Mouse (Mus musculus) embryonic fibroblast, embryonic 13.5 days (primary cell): ENCODE measurements at regions not wholly inside any gene's neighbourhood (a gene's known extent, or its start where the extent isn't known, plus 50 kb on each side); places are given as distances from the start of the nearest gene placed in this dataset.

Experiments
- H3K27ac ChIP-seq: 2 replicates; pipeline ENCODE4 v1.5.1; 2012; ENCODE audit warnings: low read length, control low read depth, inconsistent platforms; ENCODE audit not compliant: insufficient read depth
- H3K4me1 ChIP-seq: 2 replicates; pipeline ENCODE4 v1.6.1; 2011; ENCODE audit warnings: low read length; ENCODE audit not compliant: control insufficient read depth, insufficient read depth
- H3K4me3 ChIP-seq: 2 replicates; pipeline ENCODE4 v1.5.1; 2011; ENCODE audit warnings: mild to moderate bottlenecking, control low read depth, low read length; ENCODE audit not compliant: insufficient read depth
- CTCF ChIP-seq: IDR thresholded peaks from 2 replicates; pipeline ENCODE4 v1.5.1; 2011; ENCODE audit warnings: mild to moderate bottlenecking, control low read depth, low read length, moderate library complexity, borderline replicate concordance; ENCODE audit not compliant: insufficient read depth
- POLR2A ChIP-seq: IDR thresholded peaks from 2 replicates; pipeline ENCODE4 v1.6.1; 2011; ENCODE audit warnings: low read depth, mild to moderate bottlenecking, control low read depth, low read length, moderate library complexity

GRCm38 (mm10) chr11:56716953-56717352 lies 294.2 kb upstream of the Gria1 start:
- Histone ChIP-seq H3K4me1 (no peaks in the 10 kb centered on the region), H3K27ac (no peak overlapping the region), H3K4me3 (no peak overlapping the region)
- TF ChIP-seq CTCF (no peak), POLR2A (no peak)

DNA sequence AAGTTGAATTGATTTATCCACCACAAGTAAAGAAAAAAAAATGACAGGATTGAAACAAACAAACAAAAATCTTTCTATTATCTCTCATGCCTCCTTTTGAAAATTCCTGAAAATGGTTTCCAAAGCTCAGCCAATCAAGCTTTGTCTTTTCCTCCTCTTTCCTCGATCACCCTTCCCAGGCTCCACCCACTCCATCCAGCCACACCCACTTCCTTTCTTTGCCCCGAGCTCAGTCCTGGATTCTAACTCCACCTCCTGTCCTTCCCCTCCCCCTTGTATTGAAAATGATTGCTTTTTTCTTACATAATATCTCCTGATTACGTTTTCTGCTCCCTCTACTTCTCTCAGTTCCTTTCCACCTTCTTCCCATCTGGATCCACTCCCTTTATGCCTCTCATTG lies 286.0 kb upstream of the Gria1 start:
- TF ChIP-seq POLR2A, result no peak
- TF ChIP-seq CTCF, result no peak
- peaks cover 3% of the 10 kb centered on the region; the same call in 1 of the 2 replicates for H3K4me1 ChIP-seq
- H3K27ac ChIP-seq, result no peak overlapping the region
- no peak overlapping the region for H3K4me3 ChIP-seq

DNA sequence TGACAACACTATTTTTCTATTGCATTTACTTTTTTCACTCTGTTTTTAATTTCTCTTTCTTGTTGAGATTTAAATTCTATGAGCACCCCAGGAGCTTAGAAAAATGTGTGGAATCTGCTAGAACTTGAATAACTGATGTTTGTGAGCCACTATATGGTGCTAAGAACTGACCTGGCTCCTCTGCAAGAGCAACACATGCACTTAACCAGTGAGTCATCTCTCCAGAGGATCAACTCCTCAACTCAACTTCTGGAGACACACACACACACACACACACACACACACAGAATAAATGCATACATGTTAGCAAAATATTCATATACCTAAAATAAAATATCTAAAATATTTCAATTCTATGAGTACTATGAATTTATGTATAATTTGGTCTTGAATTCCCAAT lies 285.0 kb upstream of the Gria1 start:
- Histone ChIP-seq H3K4me3 (no peak overlapping the region), H3K27ac (no peak overlapping the region), H3K4me1 (peaks cover 3% of the 10 kb centered on the region; the same call in 1 of the 2 replicates)
- TF ChIP-seq CTCF, result no peak
- TF ChIP-seq POLR2A, result no peak

- Histone ChIP-seq H3K27ac (no peak overlapping the region), H3K4me3 (no peak overlapping the region), H3K4me1 (peaks cover 3% of the 10 kb centered on the region; the same call in 1 of the 2 replicates)
- TF ChIP-seq POLR2A, result no peak
- no peak for TF ChIP-seq CTCF
Observed at GRCm38 (mm10) chr11:56727556-56727955, 283.6 kb upstream of the Gria1 start.

GRCm38 (mm10) chr11:56728204-56729002 lies 282.8 kb upstream of the Gria1 start:
- no peak for TF ChIP-seq CTCF
- TF ChIP-seq POLR2A, result no peak
- peaks cover 3% of the 10 kb centered on the region; the same call in 1 of the 2 replicates for H3K4me1 ChIP-seq
- no peak overlapping the region for H3K27ac ChIP-seq
- no peak overlapping the region for H3K4me3 ChIP-seq

- TF ChIP-seq POLR2A (no peak), CTCF (no peak)
- H3K27ac ChIP-seq, result no peak overlapping the region
- no peak overlapping the region for H3K4me3 ChIP-seq
- H3K4me1 ChIP-seq, result no peaks in the 10 kb centered on the region
Observed at GRCm38 (mm10) chr11:56741857-56742256, 269.3 kb upstream of the Gria1 start.

- Histone ChIP-seq H3K4me1 (no peaks in the 10 kb centered on the region), H3K4me3 (no peak overlapping the region), H3K27ac (no peak overlapping the region)
- no peak for TF ChIP-seq POLR2A
- no peak for TF ChIP-seq CTCF
Observed at GRCm38 (mm10) chr11:56750032-56750431, 261.2 kb upstream of the Gria1 start.

DNA sequence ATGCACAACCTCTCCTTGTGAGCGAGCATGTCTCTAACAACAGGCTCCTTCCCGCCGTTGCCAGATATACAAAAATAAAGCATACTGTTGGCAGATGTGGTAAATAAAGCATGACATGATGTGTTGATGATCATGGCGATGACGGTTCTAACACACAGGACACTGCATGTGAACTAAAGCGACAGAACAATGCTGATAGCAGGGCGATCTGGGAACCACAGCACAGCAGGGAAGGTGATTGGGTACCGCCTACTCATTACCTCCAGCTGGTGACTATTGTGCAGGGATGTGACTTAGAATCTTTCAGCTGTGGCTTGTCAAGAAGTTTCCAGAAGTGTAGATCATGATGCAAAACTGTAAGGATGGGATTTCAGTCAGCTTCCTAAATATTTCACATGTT lies 260.5 kb upstream of the Gria1 start:
- Histone ChIP-seq H3K4me1 (no peaks in the 10 kb centered on the region), H3K27ac (no peak overlapping the region), H3K4me3 (no peak overlapping the region)
- TF ChIP-seq CTCF, result no peak
- TF ChIP-seq POLR2A, result no peak

GRCm38 (mm10) chr11:56751918-56752317 lies 259.3 kb upstream of the Gria1 start:
- TF ChIP-seq POLR2A (no peak), CTCF (no peak)
- Histone ChIP-seq H3K27ac (no peak overlapping the region), H3K4me3 (no peak overlapping the region), H3K4me1 (no peaks in the 10 kb centered on the region)

- no peaks in the 10 kb centered on the region for H3K4me1 ChIP-seq
- no peak overlapping the region for H3K4me3 ChIP-seq
Observed at GRCm38 (mm10) chr11:56753699-56754098, 257.5 kb upstream of the Gria1 start.

DNA sequence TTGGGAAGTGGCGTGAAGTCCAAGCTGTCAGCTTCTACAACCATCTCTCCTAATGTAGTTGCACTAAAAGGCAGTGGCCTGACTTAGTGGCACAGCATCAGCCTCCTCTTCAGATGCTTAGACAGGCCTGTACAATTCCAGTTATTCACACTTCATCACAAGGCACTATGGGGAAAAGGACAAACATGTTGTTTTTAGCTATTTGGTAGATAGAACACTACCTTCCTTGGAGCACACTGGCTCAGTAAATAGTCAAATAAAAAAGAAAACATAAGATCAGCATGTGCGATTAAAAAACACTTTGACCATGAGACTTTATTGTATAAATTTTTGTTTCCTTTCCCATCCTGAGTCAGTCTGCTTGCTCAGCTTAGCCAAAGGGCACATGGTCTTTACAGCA lies 250.7 kb upstream of the Gria1 start:
- H3K27ac ChIP-seq, result no peak overlapping the region
- H3K4me1 ChIP-seq, result no peaks in the 10 kb centered on the region
- TF ChIP-seq POLR2A (no peak), CTCF (no peak)
- H3K4me3 ChIP-seq, result no peak overlapping the region

More at GRCm38 (mm10) chr11:56753699-56754098, 257.5 kb upstream of the Gria1 start:
- no peak overlapping the region for H3K27ac ChIP-seq
- TF ChIP-seq POLR2A, result no peak
- TF ChIP-seq CTCF, result no peak
